Mouse (Mus musculus) cerebellum, adult 11-12 months (tissue): Measurements from ENCODE around the gene Rbfox2.

Experiments used
- DNase-seq: peaks from one replicate; pipeline ENCODE4 v3.0.0; 2022

Rbfox2 gene

GRCm38 (mm10) chr15:77225274-77225673 lies 81.5 kb downstream of the Rbfox2 start:
- no peak for DNase-seq

GRCm38 (mm10) chr15:77220833-77221232 lies 86.0 kb downstream of the Rbfox2 start:
- no peak for DNase-seq

- DNase-seq, result peak; percentile 40
These were observed 86.7 kb downstream of the Rbfox2 start for GRCm38 (mm10) chr15:77220137-77220536.

GRCm38 (mm10) chr15:77219571-77219970 lies 87.2 kb downstream of the Rbfox2 start:
- DNase-seq, result no peak

GRCm38 (mm10) chr15:77218007-77218406 lies 88.8 kb downstream of the Rbfox2 start:
- no peak for DNase-seq

- no peak for DNase-seq
These were observed 89.3 kb downstream of the Rbfox2 start for GRCm38 (mm10) chr15:77217523-77217922.

GRCm38 (mm10) chr15:77216704-77217103 lies 90.1 kb downstream of the Rbfox2 start:
- no peak for DNase-seq

- DNase-seq, result no peak
These were observed 91.5 kb downstream of the Rbfox2 start for GRCm38 (mm10) chr15:77215178-77215800.

- no peak for DNase-seq
These were observed 92.2 kb downstream of the Rbfox2 start for GRCm38 (mm10) chr15:77214410-77215107.

- DNase-seq, result no peak
These were observed 93.0 kb downstream of the Rbfox2 start for GRCm38 (mm10) chr15:77213829-77214228.

- DNase-seq, result no peak
These were observed 94.0 kb downstream of the Rbfox2 start for GRCm38 (mm10) chr15:77212818-77213217.

- DNase-seq, result no peak
These were observed 94.5 kb downstream of the Rbfox2 start for GRCm38 (mm10) chr15:77212217-77212757.

- no peak for DNase-seq
These were observed 99.8 kb downstream of the Rbfox2 start for GRCm38 (mm10) chr15:77206996-77207395.

GRCm38 (mm10) chr15:77204951-77205350 lies 101.9 kb downstream of the Rbfox2 start:
- peak; percentile 58 for DNase-seq

- peak; percentile 53 for DNase-seq
These were observed 103.4 kb downstream of the Rbfox2 start for GRCm38 (mm10) chr15:77203255-77203981.

GRCm38 (mm10) chr15:77202881-77203254 lies 103.9 kb downstream of the Rbfox2 start:
- no peak for DNase-seq

GRCm38 (mm10) chr15:77202223-77202622 lies 104.6 kb downstream of the Rbfox2 start:
- no peak for DNase-seq

- peak; percentile 32 for DNase-seq
These were observed 110.0 kb downstream of the Rbfox2 start for GRCm38 (mm10) chr15:77196827-77197226.

GRCm38 (mm10) chr15:77196001-77196400 lies 110.8 kb downstream of the Rbfox2 start:
- DNase-seq, result no peak

GRCm38 (mm10) chr15:77192154-77192935 lies 114.5 kb downstream of the Rbfox2 start:
- peak; percentile 37 for DNase-seq

- DNase-seq, result no peak
These were observed 120.7 kb downstream of the Rbfox2 start for GRCm38 (mm10) chr15:77186096-77186495.

- no peak for DNase-seq
These were observed 121.2 kb downstream of the Rbfox2 start for GRCm38 (mm10) chr15:77185614-77186013.

GRCm38 (mm10) chr15:77182800-77183199 lies 124.0 kb downstream of the Rbfox2 start:
- peak; percentile 47 for DNase-seq
